Mouse (Mus musculus) hindbrain, embryonic 14.5 days (tissue): Measurements from ENCODE around the gene Kcnj16. TPM values are rescaled to one million over a fixed set of nuclear protein-coding genes. Genes with fewer than 3 reads are reported as not detected.

Source experiments
- ATAC-seq: fragments of 200-750 bp; cut with Nextera tagmentation; 2 replicates; pipeline ENCODE4 v1.8.0; 2017; ENCODE audit warnings: moderate number of reproducible peaks, mild to moderate bottlenecking, moderate TSS enrichment, moderate library complexity; ENCODE audit not compliant: low FRiP score
- DNase-seq: peaks from one replicate; pipeline ENCODE4 v3.0.0-alpha.2; 2015; ENCODE audit warnings: low spot score
- H3K27ac ChIP-seq: fragments of 300-500 bp; sonication (generic); 2 replicates; pipeline ENCODE4 v1.5.1; 2014; ENCODE audit warnings: mild to moderate bottlenecking, moderate library complexity
- H3K27me3 ChIP-seq: fragments of 300-500 bp; sonication (generic); 2 replicates; pipeline ENCODE4 v1.6.1; 2014; ENCODE audit warnings: mild to moderate bottlenecking, low read length, mixed read lengths; ENCODE audit not compliant: control insufficient read depth, insufficient read depth
- H3K36me3 ChIP-seq: fragments of 300-500 bp; sonication (generic); replicated peaks from 2 replicates; pipeline ENCODE4 v1.6.1; 2014; ENCODE audit not compliant: control insufficient read depth, insufficient read depth
- H3K4me1 ChIP-seq: fragments of 300-500 bp; sonication (generic); replicated peaks from 2 replicates; pipeline ENCODE4 v1.6.1; 2014; ENCODE audit warnings: antibody characterized with exemption, low read length, mixed read lengths; ENCODE audit not compliant: control insufficient read depth, insufficient read depth
- H3K4me2 ChIP-seq: fragments of 300-500 bp; sonication (generic); replicated peaks from 2 replicates; pipeline ENCODE4 v1.6.1; 2014; ENCODE audit warnings: mild to moderate bottlenecking, moderate library complexity
- H3K4me3 ChIP-seq: fragments of 300-500 bp; sonication (generic); replicated peaks from 2 replicates; pipeline ENCODE4 v1.5.1; 2014; ENCODE audit warnings: mild to moderate bottlenecking, low read length
- H3K9ac ChIP-seq: fragments of 300-500 bp; sonication (generic); 2 replicates; pipeline ENCODE4 v1.6.1; 2014
- H3K9me3 ChIP-seq: fragments of 300-500 bp; sonication (generic); 2 replicates; pipeline ENCODE4 v1.6.1; 2016; ENCODE audit warnings: low read length; ENCODE audit not compliant: control insufficient read depth
- WGBS: fragments of 180-500 bp; shearing (Covaris S2); extraction: QIAGEN DNeasy Blood & Tissue Kit; methylation state at CpG from one replicate; pipeline ENCODE4 v1.1.7; 2014; 5-methylcytosine and 5-hydroxymethylcytosine counted together
- polyA plus RNA-seq: library from polyadenylated mRNA; unstranded; fragments of >200 nt; fragmentation: Nextera tagmentation; extraction: Ambion mirVana; gene quantifications from 2 replicates; pipeline ENCODE4 v1.2.1, GENCODE M21; 2014

The Kcnj16 gene
- polyA plus RNA-seq, 1 experiment from 2014 or later = 2.5 TPM

DNA sequence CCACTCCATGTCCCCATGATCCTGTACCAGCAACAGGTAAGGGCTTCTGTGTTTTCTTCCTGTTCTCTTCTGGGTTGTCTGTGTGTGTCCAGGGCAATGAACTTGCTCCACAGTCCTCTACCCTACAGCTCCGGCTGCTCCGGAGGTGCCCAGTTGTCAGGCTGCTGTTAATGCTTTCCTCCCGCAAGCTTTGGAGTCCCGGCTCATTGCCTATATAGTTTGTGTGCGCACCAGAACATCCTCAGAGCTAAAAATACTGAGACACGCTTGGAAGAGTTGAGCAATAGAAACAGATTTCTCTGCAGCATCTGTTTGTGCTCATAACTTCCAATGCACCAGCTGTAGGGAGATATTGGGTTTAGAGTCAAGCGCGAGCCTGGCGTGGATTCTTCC, 98.5 kb downstream of the Kcnj16 start:
- peak overlapping the region; percentile 55 for H3K4me3 ChIP-seq
- 2% methylated on average over 9 of the region's 9 CpGs for WGBS
- H3K4me1 ChIP-seq = peaks cover 9% of the 10 kb centered on the region; the same call in 1 of the 2 replicates
- DNase-seq (no peak), ATAC-seq (peak; percentile 73)
- 0 out of 2 replicates have a peak overlapping the region, but pooled peaks have one; percentile 29 for H3K27ac ChIP-seq
- H3K9me3 ChIP-seq = no peaks in the 10 kb centered on the region
- no peaks in the 10 kb centered on the region for H3K36me3 ChIP-seq
- H3K4me2 ChIP-seq = peak overlapping the region; percentile 87
- H3K27me3 ChIP-seq = peaks cover 15% of the 10 kb centered on the region; the same call in 1 of the 2 replicates
- peak overlapping the region; percentile 41; the same call in 1 of the 2 replicates for H3K9ac ChIP-seq

DNA sequence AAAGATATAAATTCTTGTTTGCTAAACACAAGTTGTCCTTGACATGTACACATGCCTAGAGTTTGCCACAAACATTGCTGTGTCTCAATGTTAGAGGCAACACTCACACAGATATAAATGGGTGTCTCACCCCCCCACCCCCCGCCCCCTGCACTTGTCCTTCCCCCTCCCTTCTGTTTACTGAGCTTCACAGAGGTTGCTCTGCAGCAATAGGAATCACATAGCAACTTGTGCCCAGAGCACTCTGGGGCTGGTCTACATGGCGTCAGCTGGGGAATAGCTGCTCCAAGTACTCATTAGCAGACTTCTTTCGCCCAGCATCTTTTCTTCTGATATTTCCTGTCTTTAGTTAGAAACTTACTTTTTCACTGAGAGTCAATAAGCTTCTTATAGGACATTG, 100.0 kb downstream of the Kcnj16 start:
- WGBS = 62% methylated on average over 3 of the region's 3 CpGs
- Histone ChIP-seq H3K36me3 (no peaks in the 10 kb centered on the region; the same call in 1 of the 2 replicates), H3K4me3 (peak overlapping the region; percentile 55), H3K27ac (no peak overlapping the region), H3K4me1 (peaks cover 9% of the 10 kb centered on the region; the same call in 1 of the 2 replicates), H3K9ac (no peak overlapping the region), H3K9me3 (no peaks in the 10 kb centered on the region), H3K27me3 (peaks cover 15% of the 10 kb centered on the region; the same call in 1 of the 2 replicates), H3K4me2 (peak overlapping the region; percentile 87)
- no peak for DNase-seq
- ATAC-seq = no peak

DNA sequence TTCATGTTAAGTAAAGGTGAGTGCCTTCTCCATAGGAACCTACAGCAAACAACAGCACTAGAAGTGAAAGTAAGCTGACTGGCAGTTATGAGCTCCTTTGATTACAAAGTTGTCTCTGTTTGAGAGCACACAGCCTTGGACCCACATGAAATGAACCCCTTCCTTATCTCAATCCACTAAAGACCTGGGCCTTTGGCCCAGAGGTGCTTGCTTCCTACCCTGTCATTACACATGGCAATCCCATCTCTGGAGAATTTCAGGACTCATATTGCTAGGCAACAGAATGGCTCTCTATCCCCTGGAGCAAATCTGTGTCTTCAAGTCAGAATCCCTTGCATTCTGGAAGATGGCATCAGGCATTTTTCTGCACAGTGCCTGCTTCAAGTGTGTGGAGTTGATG, 102.6 kb downstream of the Kcnj16 start:
- DNase-seq (no peak), ATAC-seq (no peak)
- 0 out of 2 replicates have a peak, but pooled peaks cover 9% of the 10 kb centered on the region for H3K4me1 ChIP-seq
- no peaks in the 10 kb centered on the region for H3K9me3 ChIP-seq
- no peak overlapping the region for H3K4me2 ChIP-seq
- no peak overlapping the region for H3K4me3 ChIP-seq
- peaks cover 15% of the 10 kb centered on the region; the same call in 1 of the 2 replicates for H3K27me3 ChIP-seq
- H3K9ac ChIP-seq = no peak overlapping the region
- no peaks in the 10 kb centered on the region; the same call in 1 of the 2 replicates for H3K36me3 ChIP-seq
- H3K27ac ChIP-seq = no peak overlapping the region

DNA sequence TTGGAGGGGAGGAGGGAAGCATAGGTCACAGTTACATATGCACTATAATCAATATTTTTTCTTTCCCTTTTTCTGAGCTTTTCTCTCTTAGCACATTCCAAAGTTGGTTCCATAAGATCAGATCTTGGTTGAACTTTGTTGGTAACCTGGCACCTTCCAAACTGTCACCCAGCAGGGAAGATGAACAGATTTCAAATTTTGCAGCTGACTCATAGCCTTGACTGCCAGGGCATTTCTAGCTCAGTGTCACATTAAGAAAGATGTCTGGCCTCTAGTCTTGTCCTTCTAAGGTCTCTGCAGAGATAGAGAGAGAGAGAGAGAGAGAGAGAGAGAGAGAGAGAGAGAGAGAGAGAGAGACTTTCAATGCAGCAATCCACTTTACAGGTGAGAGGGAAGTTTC, 106.3 kb downstream of the Kcnj16 start:
- Histone ChIP-seq H3K4me2 (no peak overlapping the region), H3K4me3 (no peak overlapping the region), H3K27me3 (no peaks in the 10 kb centered on the region), H3K9ac (no peak overlapping the region), H3K4me1 (no peaks in the 10 kb centered on the region), H3K27ac (no peak overlapping the region), H3K36me3 (no peaks in the 10 kb centered on the region; the same call in 1 of the 2 replicates), H3K9me3 (no peaks in the 10 kb centered on the region)
- no peak for ATAC-seq
- no peak for DNase-seq

Other genes starting within 250 kb of the Kcnj16 start
- gene Kcnj2, start 98.1 kb downstream of the Kcnj16 start, polyA plus RNA-seq = 0.50 and 0.56 TPM in 2 replicates